Mouse (Mus musculus): Measurements from ENCODE around the gene Agap2.
"Not testable (repeated sequence)": the region's sequence is repeated elsewhere in the genome, so short reads cannot be mapped to it uniquely, and the experiment has no call there.

Gene Agap2

GRCm38 (mm10) chr10:127059174-127059967, 15.7 kb upstream of the Agap2 start:
- DNase-seq (ENCODE audit: low read depth, low spot score) = peak; percentile 27

GRCm38 (mm10) chr10:127059968-127060916, 14.8 kb upstream of the Agap2 start, which contains the start of gene March9:
Gene March9, minus strand, starts transcription at chr10:127060184.
- peak; percentile 91 for DNase-seq (ENCODE audit: low read depth, low spot score)

GRCm38 (mm10) chr10:127061085-127061484, 14.0 kb upstream of the Agap2 start:
- DNase-seq (ENCODE audit: low read depth, low spot score) = no peak

- DNase-seq (ENCODE audit: low read depth, low spot score) = no peak
These were observed 13.6 kb upstream of the Agap2 start for GRCm38 (mm10) chr10:127061513-127061912.

- DNase-seq (ENCODE audit: low read depth, low spot score) = not testable (repeated sequence)
These were observed 13.0 kb upstream of the Agap2 start for GRCm38 (mm10) chr10:127062101-127062500.

GRCm38 (mm10) chr10:127062503-127062902, 12.6 kb upstream of the Agap2 start:
- no peak for DNase-seq (ENCODE audit: low read depth, low spot score)

GRCm38 (mm10) chr10:127063239-127063872, 11.7 kb upstream of the Agap2 start, which contains the start of gene Cdk4:
Gene Cdk4, plus strand, starts transcription at chr10:127063534.
- peak; percentile 99 for DNase-seq (ENCODE audit: low read depth, low spot score)

GRCm38 (mm10) chr10:127063913-127064870, 10.9 kb upstream of the Agap2 start:
- DNase-seq (ENCODE audit: low read depth, low spot score) = peak; percentile 46

- DNase-seq (ENCODE audit: low read depth, low spot score) = no peak
These were observed 9.1 kb upstream of the Agap2 start for GRCm38 (mm10) chr10:127065981-127066380.

GRCm38 (mm10) chr10:127066519-127067018, 8.5 kb upstream of the Agap2 start:
- no peak for DNase-seq (ENCODE audit: low read depth, low spot score)

GRCm38 (mm10) chr10:127068360-127069038, 6.6 kb upstream of the Agap2 start:
- DNase-seq (ENCODE audit: low read depth, low spot score) = no peak

GRCm38 (mm10) chr10:127069281-127070189, 5.5 kb upstream of the Agap2 start:
- peak; percentile 65 for DNase-seq (ENCODE audit: low read depth, low spot score)

GRCm38 (mm10) chr10:127070190-127071121, 4.6 kb upstream of the Agap2 start, which contains the start of gene Tspan31:
Gene Tspan31, minus strand, starts transcription at chr10:127070264.
- peak; percentile 91 for DNase-seq (ENCODE audit: low read depth, low spot score)

GRCm38 (mm10) chr10:127071203-127071602, 3.9 kb upstream of the Agap2 start:
- no peak for DNase-seq (ENCODE audit: low read depth, low spot score)

GRCm38 (mm10) chr10:127072270-127072669, 2.8 kb upstream of the Agap2 start:
- not testable (repeated sequence) for DNase-seq (ENCODE audit: low read depth, low spot score)

- DNase-seq (ENCODE audit: low read depth, low spot score) = not testable (repeated sequence)
These were observed 2.1 kb upstream of the Agap2 start for GRCm38 (mm10) chr10:127072969-127073368.

- no peak for DNase-seq (ENCODE audit: low read depth, low spot score)
These were observed 1.1 kb upstream of the Agap2 start for GRCm38 (mm10) chr10:127073981-127074380.
